Comparison of ENCODE assay signal across 24 mouse cellular contexts in genomic region chr12:8383822-8384221, GRCm38 (mm10).
DNase-seq lines count a peak whose midpoint lies in the region; ATAC-seq lines count a peak whose summit lies in the region.
"Had no signal": no experiment of that assay in that cellular context is flagged by ENCODE, and none has a peak within 500 bp of the region (broad histone marks: within the 10 kb centered on the region; RNA-seq: fewer than 3 reads in every experiment).

No protein-coding gene starts in this region.

- no peak overlapping the region for H3K27ac ChIP-seq in liver, embryonic 16.5 days (ENCODE audit: low read length)
- no peak overlapping the region for H3K27ac ChIP-seq in liver, embryonic 12.5 days
- H3K27ac ChIP-seq: embryonic facial prominence, embryonic 10.5 days; embryonic facial prominence, embryonic 13.5 days; forebrain, embryonic 12.5 days; forebrain, embryonic 15.5 days; heart, adult 2 months; hindbrain, embryonic 14.5 days; hindbrain, postnatal 0 days had no signal

- H3K27me3 ChIP-seq in liver, embryonic 16.5 days (ENCODE audit: control insufficient read depth, insufficient read depth, low read depth, low read length): no peaks in the 10 kb centered on the region
- no peaks in the 10 kb centered on the region for H3K27me3 ChIP-seq in liver, embryonic 12.5 days (replicated peaks)
- H3K27me3 ChIP-seq: embryonic facial prominence, embryonic 13.5 days; forebrain, embryonic 12.5 days; forebrain, embryonic 15.5 days had no signal

- no peak overlapping the region for H3K4me2 ChIP-seq in liver, embryonic 16.5 days (ENCODE audit: low read depth, low read length)
- no peak overlapping the region for H3K4me2 ChIP-seq in liver, embryonic 12.5 days
- H3K4me2 ChIP-seq: embryonic facial prominence, embryonic 13.5 days; forebrain, embryonic 12.5 days; forebrain, embryonic 15.5 days; heart, embryonic 11.5 days; hindbrain, embryonic 14.5 days had no signal

- H3K9ac ChIP-seq in liver, embryonic 16.5 days (ENCODE audit: low read depth, low read length): no peak overlapping the region; the same call in 1 of the 2 replicates
- H3K9ac ChIP-seq in liver, embryonic 12.5 days: no peak overlapping the region
- H3K9ac ChIP-seq: embryonic facial prominence, embryonic 13.5 days; forebrain, embryonic 12.5 days; forebrain, embryonic 15.5 days; hindbrain, embryonic 14.5 days had no signal

- ATAC-seq in liver, embryonic 16.5 days (ENCODE audit: low read depth): peak; percentile 25; the same call in 1 of the 2 replicates
- ATAC-seq in liver, embryonic 12.5 days: no peak
- ATAC-seq: activated CD4-positive, CD25-positive, alpha-beta regulatory T cell, adult 4 months; forebrain, embryonic 15.5 days; hindbrain, postnatal 0 days had no signal

- DNase-seq in heart, adult 11 months: peak; percentile 87
- no peak for DNase-seq in heart, postnatal 4 days
- DNase-seq in ovary, adult 18-20 months (ENCODE audit: low spot score): peak; percentile 16
- no peak for DNase-seq in ovary, postnatal 36 days (ENCODE audit: low spot score)
- DNase-seq: adrenal gland, adult 8-10 months; adrenal gland, postnatal 25 days; cerebellum, adult 11-12 months; cerebellum, adult 8-10 months; cerebellum, postnatal 10 days; cerebellum, postnatal 36 days; embryo, embryonic 11 days; gastrocnemius, postnatal 25 days; heart, adult 2 months had no signal

- no peaks in the 10 kb centered on the region for H3K9me3 ChIP-seq in liver, embryonic 16.5 days (replicated peaks; ENCODE audit: control insufficient read depth, low read length)
- no peaks in the 10 kb centered on the region for H3K9me3 ChIP-seq in liver, embryonic 12.5 days (replicated peaks)
- H3K9me3 ChIP-seq: embryonic facial prominence, embryonic 10.5 days; embryonic facial prominence, embryonic 13.5 days; forebrain, embryonic 12.5 days; forebrain, embryonic 15.5 days had no signal

- no peaks in the 10 kb centered on the region for H3K4me1 ChIP-seq in liver, embryonic 16.5 days (ENCODE audit: control insufficient read depth, low read depth, low read length)
- H3K4me1 ChIP-seq in liver, embryonic 12.5 days: 0 out of 2 replicates have a peak, but pooled peaks cover 2% of the 10 kb centered on the region
- H3K4me1 ChIP-seq: forebrain, embryonic 15.5 days had no signal

- WGBS in liver, embryonic 16.5 days (ENCODE audit: insufficient replicate concordance): 46% methylated on average over 6 of the region's 6 CpGs
- 51% methylated on average over 6 of the region's 6 CpGs for WGBS in liver, embryonic 12.5 days (ENCODE audit: insufficient replicate concordance)

- no peaks in the 10 kb centered on the region for H3K36me3 ChIP-seq in liver, embryonic 16.5 days (ENCODE audit: control insufficient read depth, insufficient read depth)
- H3K36me3 ChIP-seq in liver, embryonic 12.5 days: no peaks in the 10 kb centered on the region
- H3K36me3 ChIP-seq: embryonic facial prominence, embryonic 10.5 days; embryonic facial prominence, embryonic 13.5 days; forebrain, embryonic 12.5 days; forebrain, embryonic 15.5 days had no signal

- no peak overlapping the region for H3K4me3 ChIP-seq in liver, embryonic 16.5 days (ENCODE audit: low read depth, low read length)
- no peak overlapping the region for H3K4me3 ChIP-seq in liver, embryonic 12.5 days
- H3K4me3 ChIP-seq: embryonic facial prominence, embryonic 10.5 days; embryonic facial prominence, embryonic 13.5 days; erythroblast, embryonic 14.5 days; forebrain, embryonic 12.5 days; forebrain, embryonic 15.5 days; heart, adult 2 months had no signal

Comparison
In these comparisons a context has a peak if more than half of its experiments do, and no peak if none do; other contexts are left out.
1. DNase-seq: peak in heart, adult 11 months (single experiment) and ovary, adult 18-20 months (single experiment); none in heart, postnatal 4 days (single experiment) and ovary, postnatal 36 days (single experiment).